Mouse (Mus musculus) spleen, adult 18-20 months (tissue): ENCODE data around the gene Tmem108.

ENCODE experiments used
- DNase-seq, 2 experiments: peaks; one replicate each; pipeline ENCODE4 v3.0.0; 2022; ENCODE audit warnings: mixed read lengths in 2 of 2

Tmem108 gene

GRCm38 (mm10) chr9:103580186-103580585 lies 181.5 kb downstream of the Tmem108 start:
- no peak for DNase-seq

GRCm38 (mm10) chr9:103579411-103580026 lies 182.1 kb downstream of the Tmem108 start:
- no peak for DNase-seq

- DNase-seq, result no peak
These were observed 183.9 kb downstream of the Tmem108 start for GRCm38 (mm10) chr9:103577731-103578130.

GRCm38 (mm10) chr9:103577181-103577580 lies 184.5 kb downstream of the Tmem108 start:
- DNase-seq, result no peak

DNA sequence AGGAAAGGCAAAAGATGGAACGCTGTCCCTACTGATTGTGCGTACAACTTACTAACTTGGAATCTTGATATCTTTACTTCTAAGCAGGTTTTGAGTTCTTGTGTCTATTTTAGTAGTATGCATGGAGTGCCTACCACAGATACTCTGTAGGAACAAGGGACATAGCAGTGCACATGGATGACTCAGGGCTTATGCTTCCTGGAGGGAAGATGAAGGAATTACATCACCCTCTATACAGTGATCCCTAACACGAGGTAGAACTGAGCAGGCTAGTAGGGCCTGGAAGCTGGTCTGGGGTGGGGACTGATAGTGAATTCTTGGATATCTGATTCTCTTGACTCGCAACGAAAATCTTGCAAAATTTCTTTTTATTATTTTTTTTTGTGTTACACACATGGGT lies 185.7 kb downstream of the Tmem108 start:
- DNase-seq, result no peak

DNA sequence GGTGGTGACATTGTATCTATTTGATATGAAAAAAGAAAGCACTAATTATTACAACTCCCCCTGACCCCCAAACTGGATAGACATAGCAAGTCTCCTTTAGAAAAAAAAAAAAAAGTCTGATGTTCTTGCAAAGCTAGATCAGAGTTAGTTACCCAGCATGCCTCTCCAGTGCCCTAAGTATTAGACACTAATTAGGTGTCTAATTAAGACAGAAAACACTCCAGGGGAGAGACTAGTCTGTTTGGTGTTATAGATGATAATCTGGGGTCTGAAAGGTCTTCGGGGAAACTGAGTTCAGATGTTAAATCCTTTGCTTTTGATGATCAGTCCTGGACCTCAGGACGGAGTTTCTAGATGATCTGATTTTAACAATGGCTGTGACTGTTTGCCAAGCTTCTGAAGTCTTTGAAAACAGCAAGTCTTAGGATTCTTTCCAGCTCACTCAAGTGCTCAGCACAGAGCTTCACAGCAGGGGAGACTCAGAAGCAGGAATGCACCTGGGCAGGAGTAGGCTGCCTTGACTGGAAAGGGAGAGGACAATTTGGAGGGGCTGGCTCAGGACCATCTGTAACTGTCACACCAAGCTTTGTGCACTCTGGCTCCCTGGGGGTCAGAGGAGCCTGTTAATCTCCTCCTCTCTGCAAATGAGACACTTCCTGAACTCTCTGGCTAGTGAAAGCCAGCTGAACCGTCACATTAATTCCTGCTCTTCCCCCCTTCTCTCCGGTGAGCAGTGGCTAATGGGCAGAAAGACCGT lies 187.5 kb downstream of the Tmem108 start:
- DNase-seq, result no peak

GRCm38 (mm10) chr9:103570158-103570741 lies 191.4 kb downstream of the Tmem108 start:
- DNase-seq, result no peak

- no peak for DNase-seq
These were observed 192.7 kb downstream of the Tmem108 start for GRCm38 (mm10) chr9:103568983-103569382.

DNA sequence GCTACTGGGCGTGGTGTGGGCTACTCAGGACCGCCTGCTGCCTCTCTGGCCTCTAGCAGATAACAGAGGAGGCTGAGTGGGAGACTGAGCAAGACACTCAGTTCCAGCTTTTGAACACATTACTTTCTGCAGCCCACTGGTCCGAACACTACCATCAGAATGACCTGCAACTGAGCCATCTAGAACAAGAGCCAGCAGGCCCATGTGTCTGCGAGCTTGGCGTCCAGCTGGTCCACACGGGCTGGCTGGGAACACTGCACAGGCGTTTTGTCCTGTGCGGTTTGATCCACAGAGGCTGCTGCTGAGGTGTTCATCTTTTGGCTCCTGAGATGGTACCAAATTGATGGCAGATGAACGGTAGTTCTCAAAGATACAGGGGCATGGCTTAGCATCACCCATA lies 196.5 kb downstream of the Tmem108 start:
- DNase-seq, result no peak

GRCm38 (mm10) chr9:103563864-103564610 lies 197.6 kb downstream of the Tmem108 start:
- DNase-seq, result peak in 1 of 2 experiments; percentile 33

DNA sequence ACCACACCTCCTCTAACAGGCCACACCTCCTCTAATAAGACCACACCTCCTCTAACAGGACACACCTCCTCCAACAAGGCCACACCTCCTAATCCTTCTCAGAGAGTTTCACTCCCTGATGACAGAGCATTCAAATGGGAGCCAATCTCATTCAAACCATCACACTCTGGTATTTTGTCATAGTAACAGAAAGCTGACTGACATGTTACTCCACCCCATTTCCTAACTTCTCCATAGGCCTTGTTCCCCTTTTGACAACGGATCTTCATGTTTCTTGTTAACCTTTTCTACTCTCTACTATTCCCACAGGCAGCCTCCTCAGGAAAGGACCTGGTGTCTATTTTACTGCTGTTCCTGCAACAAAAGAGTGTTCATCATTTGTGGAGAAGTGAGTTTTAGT lies 199.6 kb downstream of the Tmem108 start:
- DNase-seq, result no peak

- no peak for DNase-seq
These were observed 202.9 kb downstream of the Tmem108 start for GRCm38 (mm10) chr9:103558741-103559140.

- DNase-seq, result no peak
These were observed 203.4 kb downstream of the Tmem108 start for GRCm38 (mm10) chr9:103558240-103558639.

- no peak for DNase-seq
These were observed 204.6 kb downstream of the Tmem108 start for GRCm38 (mm10) chr9:103557085-103557484.

GRCm38 (mm10) chr9:103555334-103555733 lies 206.3 kb downstream of the Tmem108 start:
- no peak for DNase-seq

DNA sequence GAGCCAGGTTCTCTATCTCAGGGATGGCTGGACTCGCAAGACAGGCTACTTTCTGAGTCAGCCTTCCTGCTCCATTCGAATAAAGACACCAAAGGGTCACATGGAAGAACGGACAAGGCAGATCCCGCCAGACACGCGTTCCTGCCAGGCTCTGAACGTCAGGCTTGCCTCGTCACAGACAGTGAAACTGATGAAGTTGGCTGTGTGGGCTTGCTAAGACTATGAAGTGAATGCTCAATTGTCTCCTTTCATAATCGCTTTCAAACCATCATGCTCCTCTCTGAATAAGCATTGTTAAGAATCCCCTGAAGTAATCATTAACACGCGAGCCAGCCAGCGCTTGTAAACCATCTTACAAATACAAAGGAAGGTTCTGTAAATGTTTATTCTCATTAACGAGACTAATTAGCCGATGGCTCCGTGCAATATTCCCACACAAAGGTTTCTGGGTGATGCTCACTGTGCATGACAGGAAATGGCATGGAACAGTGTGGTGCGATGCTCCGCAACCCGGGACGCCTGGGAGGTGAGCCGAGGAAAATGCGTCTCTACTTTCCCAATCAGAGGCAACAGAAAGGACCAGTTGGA lies 210.9 kb downstream of the Tmem108 start:
- DNase-seq, result no peak

DNA sequence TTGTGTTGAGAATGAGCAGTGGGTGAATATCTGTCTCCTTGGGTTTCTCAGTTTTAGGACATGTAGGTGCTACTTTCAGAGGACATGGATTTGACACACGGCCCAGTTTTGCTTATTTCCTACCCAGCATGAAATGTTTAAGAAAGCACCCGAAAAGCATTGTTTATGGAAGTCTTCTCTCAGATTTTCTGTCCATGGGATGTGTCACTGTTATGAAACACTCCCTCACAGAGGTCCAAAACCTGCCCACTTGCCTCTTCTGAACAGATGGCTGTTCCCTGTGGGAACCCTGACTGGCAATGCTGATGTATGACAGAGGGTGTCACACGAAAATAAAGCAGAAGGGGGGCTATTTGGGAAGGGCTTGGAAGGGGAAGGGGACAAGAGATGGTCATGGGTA lies 212.5 kb downstream of the Tmem108 start:
- no peak for DNase-seq

GRCm38 (mm10) chr9:103548606-103549005 lies 213.0 kb downstream of the Tmem108 start:
- no peak for DNase-seq

DNA sequence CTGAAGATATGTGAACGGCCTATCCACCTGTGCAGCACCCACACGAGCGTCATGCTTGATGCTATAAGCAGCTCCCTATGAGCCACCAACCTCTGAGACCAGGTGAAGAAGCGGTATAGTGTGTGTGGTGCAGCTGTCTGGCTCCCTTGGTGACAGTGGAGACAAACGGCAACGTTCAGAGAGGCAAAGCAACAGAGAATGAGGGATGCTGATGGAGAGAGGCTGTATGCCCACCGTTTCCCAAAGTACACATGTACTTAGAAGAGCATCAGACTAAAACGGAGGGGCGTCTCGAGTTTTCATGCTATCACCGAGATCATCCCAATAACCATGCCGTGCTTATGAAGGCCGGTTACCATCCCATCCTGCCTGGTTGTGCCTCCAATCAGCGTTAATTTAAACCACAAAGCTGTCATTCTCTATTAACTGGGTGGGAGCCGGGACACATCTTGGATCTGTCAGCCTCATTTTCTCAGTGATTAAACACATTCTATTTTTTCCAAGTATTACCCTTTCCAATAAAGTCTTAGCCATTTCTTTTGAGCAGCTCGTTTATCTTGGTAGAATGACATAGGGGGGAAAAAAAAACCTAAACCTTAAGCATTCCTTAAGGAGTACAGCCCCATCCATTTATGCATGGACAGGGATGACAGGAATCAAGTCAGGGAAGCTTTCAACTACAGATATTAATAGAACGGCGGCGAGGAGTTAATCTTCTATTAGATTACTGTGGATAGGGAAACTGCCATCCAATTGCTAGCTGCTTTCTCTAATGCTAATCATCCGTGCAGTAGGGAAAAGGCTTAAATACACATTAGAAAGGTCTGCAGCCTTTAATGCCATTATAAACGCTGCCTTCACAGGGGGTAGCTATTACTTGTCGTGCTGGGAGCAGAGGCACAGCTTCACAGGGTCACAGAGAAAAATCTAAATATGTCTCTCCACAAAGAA lies 214.7 kb downstream of the Tmem108 start:
- no peak for DNase-seq

DNA sequence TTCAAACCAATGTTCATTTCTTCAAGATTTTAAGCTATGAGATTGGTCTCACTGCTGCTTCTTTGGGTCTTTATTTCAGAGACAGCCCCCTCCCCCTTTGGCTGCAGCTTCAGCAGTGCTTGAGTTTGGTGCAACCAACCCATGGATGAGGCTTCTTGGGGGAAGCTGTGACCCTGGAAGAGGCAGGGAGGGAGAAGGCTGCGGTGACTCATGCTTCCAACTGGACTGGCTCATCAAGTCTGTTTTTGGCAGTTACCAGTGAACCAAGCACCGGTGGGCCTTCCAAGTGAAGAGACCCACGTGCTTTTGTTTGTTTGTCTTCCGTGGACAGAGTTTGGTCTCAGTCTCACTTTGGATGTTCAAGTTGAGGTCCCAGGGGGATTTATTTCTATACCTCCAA lies 215.9 kb downstream of the Tmem108 start:
- no peak for DNase-seq

- DNase-seq, result no peak
These were observed 216.4 kb downstream of the Tmem108 start for GRCm38 (mm10) chr9:103545271-103545670.

GRCm38 (mm10) chr9:103544599-103544998 lies 217.0 kb downstream of the Tmem108 start:
- DNase-seq, result no peak
